Mouse (Mus musculus): ENCODE measurements around the gene Gm14137.

DNA sequence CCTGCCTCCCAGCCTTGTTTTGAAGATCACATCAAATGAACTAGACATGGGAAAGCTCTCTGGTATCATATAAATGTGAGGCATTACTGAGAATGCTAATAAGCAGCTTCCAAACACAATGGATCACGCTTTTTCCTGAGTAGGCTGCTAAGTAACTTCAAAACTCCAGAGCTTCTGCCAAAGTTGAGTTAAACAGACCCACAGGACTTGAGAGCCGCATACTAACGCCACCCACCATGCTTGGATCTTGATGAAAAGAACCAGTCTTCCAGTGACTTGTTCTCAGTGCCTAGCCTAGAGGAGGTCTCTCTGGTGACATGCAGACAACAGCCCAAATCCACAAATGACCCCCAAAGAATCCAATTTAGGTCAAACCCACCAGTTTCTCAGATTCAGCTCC, 24.6 kb downstream of the Gm14137 start:
- TF ChIP-seq CTCF (IDR thresholded peaks at IDR 0.05; ENCODE audit: low read depth) (no peak), EP300 (optimal IDR thresholded peaks at IDR 0.05) (no peak)
